Mouse (Mus musculus) heart, adult 9 months (tissue): Measurements from ENCODE around the gene Gpx3.
A peak's percentile ranks its signal among the peaks of the same experiment; 100 is the strongest.
"Not testable (repeated sequence)": the region's sequence is repeated elsewhere in the genome, so short reads cannot be mapped to it uniquely, and the experiment has no call there.

Experiments used
- DNase-seq, 2 experiments: peaks; one replicate each; pipeline ENCODE4 v3.0.0; 2022; ENCODE audit warnings: low spot score in 2 of 2

The Gpx3 gene

GRCm38 (mm10) chr11:54936035-54936770 is 34.0 kb downstream of the Gpx3 start:
- no peak for DNase-seq

DNA sequence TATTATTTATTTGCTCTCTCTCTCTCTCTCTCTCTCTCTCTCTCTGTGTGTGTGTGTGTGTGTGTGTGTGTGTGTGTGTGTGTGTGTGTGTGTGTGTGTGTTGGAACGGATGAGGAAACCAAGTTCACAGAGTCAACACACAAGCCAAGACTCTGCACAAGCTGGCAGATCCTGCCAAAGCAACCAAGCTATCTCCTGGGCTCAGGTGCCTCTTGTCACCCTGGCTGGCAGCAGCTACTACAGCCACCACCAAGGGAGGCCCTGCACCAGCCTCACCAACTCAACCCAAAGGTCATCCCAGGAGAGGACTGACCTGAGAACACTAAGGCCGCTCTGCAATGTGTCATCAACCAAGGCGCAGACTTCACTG is 34.5 kb downstream of the Gpx3 start:
- DNase-seq: no peak

- no peak for DNase-seq
Observed at GRCm38 (mm10) chr11:54939501-54939900, 37.2 kb downstream of the Gpx3 start.

- DNase-seq: peak in 1 of 2 experiments; percentile 28
Observed at GRCm38 (mm10) chr11:54940056-54940455, 37.8 kb downstream of the Gpx3 start.

- no peak for DNase-seq
Observed at GRCm38 (mm10) chr11:54944702-54945101, 42.4 kb downstream of the Gpx3 start.

GRCm38 (mm10) chr11:54949717-54950116 is 47.5 kb downstream of the Gpx3 start:
- no peak for DNase-seq

- no peak for DNase-seq
Observed at GRCm38 (mm10) chr11:54950684-54951083, 48.4 kb downstream of the Gpx3 start.

DNA sequence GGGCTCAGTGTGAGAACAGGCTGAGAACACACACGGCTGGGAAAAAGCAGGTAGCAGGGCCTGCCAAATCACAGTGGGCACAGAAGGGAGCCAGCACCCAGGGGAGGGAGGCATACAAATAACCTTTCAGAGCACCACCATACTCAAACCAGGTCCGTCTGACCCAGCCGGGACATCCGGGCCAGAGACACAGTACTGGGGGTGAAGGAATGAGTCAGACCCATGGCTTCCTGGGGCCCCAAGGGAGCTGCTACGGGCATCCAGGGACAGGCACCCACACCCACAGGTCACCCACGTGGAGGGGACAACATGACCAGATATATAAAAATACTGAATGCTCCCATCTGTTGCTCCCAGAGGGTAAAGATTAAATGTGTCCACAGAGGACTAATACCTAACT is 50.4 kb downstream of the Gpx3 start:
- DNase-seq: no peak

DNA sequence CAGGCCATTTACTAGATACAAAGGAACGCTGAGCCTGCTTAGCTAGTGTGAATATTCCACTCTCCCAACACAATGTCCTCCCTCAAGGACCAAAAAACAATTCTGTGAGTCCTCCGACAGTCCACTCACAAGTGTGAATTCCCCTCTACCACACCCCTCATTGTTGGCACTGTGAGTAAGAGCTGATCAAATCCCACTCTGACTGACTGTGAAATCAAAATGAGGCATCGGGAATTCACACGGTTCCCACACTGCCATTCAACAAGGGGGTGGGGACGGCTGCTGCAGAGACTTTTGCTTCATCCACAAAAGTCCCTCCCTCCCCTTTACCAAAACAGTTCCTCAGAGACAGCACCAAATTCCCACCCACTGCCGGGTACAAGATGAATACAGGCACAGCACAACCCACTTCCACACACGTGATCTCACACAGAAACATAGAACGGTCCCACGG is 51.8 kb downstream of the Gpx3 start:
- DNase-seq: no peak

GRCm38 (mm10) chr11:54954716-54955115 is 52.5 kb downstream of the Gpx3 start:
- no peak for DNase-seq

DNA sequence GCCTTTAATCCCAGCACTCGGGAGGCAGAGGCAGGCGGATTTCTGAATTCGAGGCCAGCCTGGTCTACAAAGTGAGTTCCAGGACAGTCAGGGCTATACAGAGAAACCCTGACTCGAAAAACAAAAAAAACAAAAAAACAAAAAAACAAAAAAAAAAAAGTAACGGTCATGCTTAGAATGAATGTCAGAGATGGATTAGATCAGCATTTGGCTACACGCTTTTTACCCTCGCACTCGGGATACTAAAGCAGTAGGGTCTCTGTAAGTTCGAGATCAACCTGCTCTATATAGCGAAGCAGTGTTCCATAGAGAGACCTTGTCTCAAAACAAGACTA is 53.1 kb downstream of the Gpx3 start:
- not testable (repeated sequence) for DNase-seq

DNA sequence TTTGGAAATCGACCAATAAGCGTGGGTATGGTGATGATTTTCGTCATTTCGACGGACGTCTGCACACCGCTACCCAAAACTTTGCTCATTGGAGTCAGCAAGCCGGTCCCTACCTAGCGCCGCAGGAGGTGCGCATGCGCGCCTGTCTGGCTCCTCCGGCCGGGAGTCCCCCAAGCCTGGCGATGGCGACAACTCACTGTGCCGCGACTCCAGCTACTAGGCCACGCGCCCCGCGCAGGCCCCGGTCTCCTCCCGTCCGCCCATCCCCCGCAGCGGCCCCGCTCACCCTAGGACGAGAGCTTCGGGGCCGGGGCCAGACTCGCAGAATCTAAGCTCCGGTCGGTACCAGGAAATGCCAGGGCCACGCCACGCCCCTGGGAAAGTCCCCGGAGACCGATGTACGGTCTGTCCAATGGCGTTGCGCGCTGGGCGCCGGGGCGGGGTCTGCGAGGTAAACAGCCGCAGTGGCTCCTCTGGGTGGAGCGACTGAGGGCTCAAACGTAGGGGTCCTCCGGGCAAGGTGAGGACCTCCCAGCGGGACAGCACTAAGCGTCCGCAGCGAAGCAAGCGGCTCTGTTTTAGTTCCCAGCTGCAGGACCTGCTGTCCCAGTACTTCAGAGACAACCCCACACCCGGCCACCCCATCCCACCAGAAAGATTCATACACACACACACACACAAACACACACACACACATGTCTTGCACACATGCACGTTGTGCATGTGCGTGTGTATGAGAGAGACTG is 53.7 kb downstream of the Gpx3 start:
- peak; percentile 99 for DNase-seq

DNA sequence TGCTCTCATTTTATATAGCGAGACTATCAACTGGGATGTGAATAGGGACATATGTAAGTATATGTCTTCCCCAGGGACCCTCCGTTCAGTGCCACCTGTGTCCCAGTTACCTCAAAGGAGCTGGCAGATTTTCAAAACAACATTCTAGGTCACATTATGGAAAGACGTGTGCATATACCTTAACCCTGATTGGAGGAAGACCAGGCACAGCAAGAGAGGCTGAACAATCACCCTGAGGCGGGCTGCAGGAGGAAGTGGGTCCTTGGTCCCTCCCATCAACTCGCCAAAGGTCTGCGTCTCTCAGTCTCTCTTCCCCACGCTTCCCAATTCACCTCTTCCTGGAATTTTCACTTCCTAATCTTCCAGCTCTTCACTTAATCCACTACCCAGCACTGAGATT is 54.7 kb downstream of the Gpx3 start:
- DNase-seq: no peak

DNA sequence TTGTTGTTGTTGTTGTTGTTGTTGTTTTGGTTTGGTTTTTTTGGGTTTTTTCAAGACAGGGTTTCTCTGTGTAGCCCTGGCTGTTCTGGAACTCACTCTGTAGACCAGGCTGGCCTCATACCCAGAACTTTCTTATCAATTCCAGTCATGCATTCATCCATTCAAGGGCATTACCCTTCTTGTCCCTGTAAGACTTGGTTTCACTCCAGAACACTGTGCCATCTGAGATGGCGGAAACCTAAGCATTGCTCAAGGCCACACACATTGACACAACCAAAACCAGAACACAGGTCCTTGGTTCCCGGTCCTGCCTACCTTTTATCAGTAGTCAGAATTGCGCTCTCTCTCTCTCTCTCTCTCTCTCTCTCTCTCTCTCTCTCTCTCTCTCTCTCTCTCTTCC is 55.5 kb downstream of the Gpx3 start:
- DNase-seq: not testable (repeated sequence)

GRCm38 (mm10) chr11:54958571-54959073 is 56.4 kb downstream of the Gpx3 start:
- no peak for DNase-seq
